ENCODE assay signal across 8 mouse cellular contexts in genomic region chr15:71099111-71099510, GRCm38 (mm10).
DNase-seq lines count a peak whose midpoint lies in the region.

No protein-coding gene starts in this region.

- DNase-seq in left cerebral cortex, postnatal 10 days (ENCODE audit: extremely low spot score in 1 of 2, low spot score in 2 of 2) = peak; percentile 24 to 40
- DNase-seq in left cerebral cortex, adult 11 months (ENCODE audit: low spot score) = no peak
- DNase-seq in embryo, embryonic 9.5 days (ENCODE audit: extremely low spot score) = peak; percentile 1
- DNase-seq in layer of hippocampus, adult 18-20 months (ENCODE audit: low spot score in 2 of 2) = peak; percentile 3 to 30
- DNase-seq in retina, embryonic 14.5 days (ENCODE audit: low spot score) = peak; percentile 15
- no peak for DNase-seq in heart, adult 18-20 months
- DNase-seq in thymus, postnatal 36 days = no peak
- DNase-seq in heart, postnatal 25 days (ENCODE audit: low spot score) = no peak

- intact Hi-C loops in left cerebral cortex, postnatal 10 days (cut with DNase I) = no loop called here
- intact Hi-C loops in heart, postnatal 25 days (cut with DNase I) = no loop called here

Comparison
In these comparisons a context has a peak if more than half of its experiments do, and no peak if none do; other contexts are left out.
1. DNase-seq: peak in left cerebral cortex, postnatal 10 days (2 of 2), embryo, embryonic 9.5 days (single experiment), layer of hippocampus, adult 18-20 months (2 of 2) and retina, embryonic 14.5 days (single experiment); none in left cerebral cortex, adult 11 months (single experiment), heart, adult 18-20 months (0 of 2), thymus, postnatal 36 days (0 of 2) and heart, postnatal 25 days (single experiment).